Mouse (Mus musculus): ENCODE measurements around the gene Tmem178.

GRCm38 (mm10) chr17:80939833-80940232, 4.6 kb upstream of the Tmem178 start:
- TF ChIP-seq TAL1 (IDR thresholded peaks at IDR 0.05; ENCODE audit: low read length) (no peak), GATA1 (IDR thresholded peaks at IDR 0.05; ENCODE audit: low read length) (no peak)
